Mouse (Mus musculus): Measurements from ENCODE around the gene Gm20792. TPM values are rescaled to one million over a fixed set of nuclear protein-coding genes. Genes with fewer than 3 reads are reported as not detected.
"Not testable (repeated sequence)": the region's sequence is repeated elsewhere in the genome, so short reads cannot be mapped to it uniquely, and the experiment has no call there.

The Gm20792 gene
- polyA plus RNA-seq (2014; fragmentation: Nextera tagmentation; extraction: Ambion mirVana): not detected in 2 replicates

DNA sequence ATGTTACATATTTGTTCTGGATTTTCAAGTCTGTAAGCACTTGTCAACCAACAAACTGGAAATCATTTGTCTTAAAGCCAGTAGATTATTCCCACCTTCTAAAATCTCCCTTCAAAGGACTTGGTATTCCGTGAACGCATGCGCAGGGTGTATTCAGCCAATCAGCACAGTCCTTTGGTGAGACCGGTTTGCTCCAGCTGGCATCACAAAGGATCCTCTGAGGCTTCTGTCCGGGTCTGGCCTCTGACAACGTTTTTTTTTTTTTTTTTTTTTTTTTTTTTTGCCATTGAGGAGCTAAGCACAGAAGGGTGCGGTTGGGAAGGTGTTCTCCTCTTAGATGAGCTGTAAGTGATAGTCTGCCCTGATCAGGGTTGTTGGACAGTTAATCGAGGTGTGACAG is at the start of gene Gm20792:
TSS of gene Gm20792 (plus strand) at position 301 of the 400 bp plus-strand sequence.
- H3K27me3 ChIP-seq (ENCODE audit: control insufficient read depth, insufficient read depth, low read length); H3K4me2 ChIP-seq (replicated peaks; ENCODE audit: low read depth, low read length); H3K27ac ChIP-seq (ENCODE audit: low read depth, low read length); H3K4me3 ChIP-seq (ENCODE audit: low read depth, low read length); H3K36me3 ChIP-seq (ENCODE audit: control insufficient read depth, insufficient read depth, low read length); H3K9me3 ChIP-seq (ENCODE audit: control insufficient read depth, low read length); DNase-seq (ENCODE audit: low spot score); ATAC-seq (ENCODE audit: low FRiP score); H3K9ac ChIP-seq (ENCODE audit: low read depth, low read length); H3K4me1 ChIP-seq (replicated peaks; ENCODE audit: control insufficient read depth, insufficient read depth, low read length): not testable (repeated sequence)
- WGBS: no CpG with 5 or more reads among the region's 8 CpGs

All from hindbrain, embryonic 11.5 days (tissue).